Mouse (Mus musculus): Measurements from ENCODE around the gene Fam135a. TPM values are rescaled to one million over a fixed set of nuclear protein-coding genes. Genes with fewer than 3 reads are reported as not detected.

Gene Fam135a
- total RNA-seq (2021), result 10 to 100 TPM; 27.1 to 31.0 TPM

- intact Hi-C loops (cut with DNase I), result loop anchor here (2.0 kb wide), 1 partner anchor 73 kb away; no protein-coding TSS in a partner anchor
- DNase-seq (ENCODE audit: low spot score in 2 of 2), result peak; percentile 92 to 96
Measured at GRCm38 (mm10) chr1:24099926-24100869, at the start of gene Fam135a. TSS of gene Fam135a (minus strand) at chr1:24100341.

- no peak for DNase-seq (ENCODE audit: low spot score in 2 of 2)
Measured at GRCm38 (mm10) chr1:24143504-24143903, 43.4 kb upstream of the Fam135a start.

GRCm38 (mm10) chr1:24140555-24140954, 40.4 kb upstream of the Fam135a start:
- intact Hi-C loops (cut with DNase I), result no loop called here
- no peak for DNase-seq (ENCODE audit: low spot score in 2 of 2)

More at GRCm38 (mm10) chr1:24143504-24143903, 43.4 kb upstream of the Fam135a start:
- intact Hi-C loops (cut with DNase I), result no loop called here

- intact Hi-C loops (cut with DNase I), result loop anchor here (2.0 kb wide), 2 partner anchors 34 to 112 kb away; no protein-coding TSS in a partner anchor
- peak; percentile 66 to 81 for DNase-seq (ENCODE audit: low spot score in 2 of 2)
Measured at GRCm38 (mm10) chr1:24137133-24137532, 37.0 kb upstream of the Fam135a start.

- intact Hi-C loops (cut with DNase I), result loop anchor here (2.0 kb wide), 1 partner anchor 430 kb away; no protein-coding TSS in a partner anchor
- DNase-seq (ENCODE audit: low spot score in 2 of 2), result peak in 1 of 2 experiments; percentile 19
Measured at GRCm38 (mm10) chr1:24134792-24135191, 34.7 kb upstream of the Fam135a start.

- no peak for DNase-seq (ENCODE audit: low spot score in 2 of 2)
- intact Hi-C loops (cut with DNase I), result loop anchor here (2.0 kb wide), 1 partner anchor 429 kb away; no protein-coding TSS in a partner anchor
Measured at GRCm38 (mm10) chr1:24133853-24134252, 33.7 kb upstream of the Fam135a start.

GRCm38 (mm10) chr1:24127866-24128265, 27.7 kb upstream of the Fam135a start:
- intact Hi-C loops (cut with DNase I), result no loop called here
- no peak for DNase-seq (ENCODE audit: low spot score in 2 of 2)

GRCm38 (mm10) chr1:24124610-24125009, 24.5 kb upstream of the Fam135a start:
- no peak for DNase-seq (ENCODE audit: low spot score in 2 of 2)
- intact Hi-C loops (cut with DNase I), result no loop called here

- intact Hi-C loops (cut with DNase I), result loop anchor here (2.0 kb wide), 1 partner anchor 104 kb away; no protein-coding TSS in a partner anchor
Measured at GRCm38 (mm10) chr1:24122582-24122981, 22.4 kb upstream of the Fam135a start.

GRCm38 (mm10) chr1:24107971-24108773, 8.0 kb upstream of the Fam135a start:
- intact Hi-C loops (cut with DNase I), result no loop called here
- DNase-seq (ENCODE audit: low spot score in 2 of 2), result no peak

More at GRCm38 (mm10) chr1:24122582-24122981, 22.4 kb upstream of the Fam135a start:
- DNase-seq (ENCODE audit: low spot score in 2 of 2), result peak; percentile 44 to 87

- DNase-seq (ENCODE audit: low spot score in 2 of 2), result peak; percentile 28 to 73
- intact Hi-C loops (cut with DNase I), result no loop called here
Measured at GRCm38 (mm10) chr1:24107378-24107777, 7.2 kb upstream of the Fam135a start.

GRCm38 (mm10) chr1:24102579-24103149, 2.5 kb upstream of the Fam135a start:
- intact Hi-C loops (cut with DNase I), result no loop called here
- DNase-seq (ENCODE audit: low spot score in 2 of 2), result no peak

GRCm38 (mm10) chr1:24100870-24101358, 773 bp upstream of the Fam135a start:
- no peak for DNase-seq (ENCODE audit: low spot score in 2 of 2)
- intact Hi-C loops (cut with DNase I), result no loop called here

GRCm38 (mm10) chr1:24099541-24099925, 608 bp downstream of the Fam135a start:
- DNase-seq (ENCODE audit: low spot score in 2 of 2), result no peak
- intact Hi-C loops (cut with DNase I), result loop anchor here (2.0 kb wide), 1 partner anchor 73 kb away; no protein-coding TSS in a partner anchor

GRCm38 (mm10) chr1:24097541-24097940, 2.6 kb downstream of the Fam135a start:
- intact Hi-C loops (cut with DNase I), result no loop called here
- DNase-seq (ENCODE audit: low spot score in 2 of 2), result no peak

- intact Hi-C loops (cut with DNase I), result no loop called here
- DNase-seq (ENCODE audit: low spot score in 2 of 2), result no peak
Measured at GRCm38 (mm10) chr1:24092414-24092813, 7.7 kb downstream of the Fam135a start.

GRCm38 (mm10) chr1:24090603-24091002, 9.5 kb downstream of the Fam135a start:
- intact Hi-C loops (cut with DNase I), result no loop called here
- DNase-seq (ENCODE audit: low spot score in 2 of 2), result no peak

- intact Hi-C loops (cut with DNase I), result no loop called here
- DNase-seq (ENCODE audit: low spot score in 2 of 2), result no peak
Measured at GRCm38 (mm10) chr1:24090094-24090493, 10.0 kb downstream of the Fam135a start.

GRCm38 (mm10) chr1:24086176-24086575, 14.0 kb downstream of the Fam135a start:
- intact Hi-C loops (cut with DNase I), result no loop called here
- no peak for DNase-seq (ENCODE audit: low spot score in 2 of 2)

All from left cerebral cortex, postnatal 25 days (tissue).